Mouse (Mus musculus) cerebellum, adult 8-10 months (tissue): Measurements from ENCODE around the gene Ung.
A peak's percentile ranks its signal among the peaks of the same experiment; 100 is the strongest.

ENCODE experiments used
- DNase-seq: peaks from one replicate; pipeline ENCODE4 v3.0.0; 2022

The Ung gene

DNA sequence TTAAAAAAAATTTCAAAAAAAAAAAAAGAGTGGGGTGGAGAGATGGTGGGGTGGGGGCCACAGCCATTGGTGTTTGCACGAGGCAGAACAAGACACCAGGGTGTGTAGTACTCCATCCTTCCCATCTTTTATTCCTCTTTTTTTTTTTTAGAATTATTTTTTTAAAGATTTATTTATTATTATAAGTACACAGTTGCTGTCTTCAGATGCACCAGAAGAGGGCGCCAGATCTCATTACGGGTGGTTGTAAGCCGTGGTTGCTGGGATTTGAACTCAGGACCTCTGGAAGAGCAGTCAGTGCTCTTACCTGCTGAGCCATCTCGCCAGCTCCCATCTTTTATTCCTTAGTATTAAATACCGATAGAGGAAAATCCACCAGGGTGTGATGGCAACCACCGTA lies 43.3 kb downstream of the Ung start:
- DNase-seq, result no peak

DNA sequence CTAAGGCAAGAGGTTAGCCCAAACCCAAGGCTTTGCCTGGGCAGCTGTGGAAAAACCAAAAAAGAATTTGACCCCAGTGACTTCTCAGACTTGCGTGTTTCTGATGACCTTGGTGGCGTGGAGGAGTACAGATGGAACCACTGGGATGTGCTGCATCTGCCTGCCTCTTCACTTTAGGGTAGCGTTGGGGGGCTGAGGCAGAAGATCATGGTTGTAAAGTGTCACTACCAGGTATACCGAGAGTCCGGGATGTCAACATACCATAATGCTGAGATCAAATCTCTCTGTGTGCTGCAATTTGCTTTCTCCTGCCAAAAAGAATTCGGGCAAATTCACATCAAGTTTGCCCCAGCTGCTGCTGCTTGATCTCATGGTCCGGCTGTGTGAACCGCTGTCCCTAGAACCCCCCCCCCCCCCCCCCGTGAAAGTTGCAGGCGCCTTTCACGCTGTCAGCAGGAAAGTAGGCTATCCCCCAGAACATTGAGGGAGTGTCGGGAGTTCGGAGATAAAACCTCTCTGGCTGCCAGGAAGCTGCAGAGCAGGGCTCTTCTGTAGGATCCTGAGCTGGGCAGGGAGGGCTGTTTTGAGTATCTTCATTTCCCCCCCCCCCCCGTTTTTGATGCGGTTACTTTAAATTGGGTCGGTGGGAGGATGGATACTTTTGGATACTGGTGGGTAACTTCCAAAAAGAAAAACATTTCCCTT lies 43.8 kb downstream of the Ung start:
- no peak for DNase-seq

DNA sequence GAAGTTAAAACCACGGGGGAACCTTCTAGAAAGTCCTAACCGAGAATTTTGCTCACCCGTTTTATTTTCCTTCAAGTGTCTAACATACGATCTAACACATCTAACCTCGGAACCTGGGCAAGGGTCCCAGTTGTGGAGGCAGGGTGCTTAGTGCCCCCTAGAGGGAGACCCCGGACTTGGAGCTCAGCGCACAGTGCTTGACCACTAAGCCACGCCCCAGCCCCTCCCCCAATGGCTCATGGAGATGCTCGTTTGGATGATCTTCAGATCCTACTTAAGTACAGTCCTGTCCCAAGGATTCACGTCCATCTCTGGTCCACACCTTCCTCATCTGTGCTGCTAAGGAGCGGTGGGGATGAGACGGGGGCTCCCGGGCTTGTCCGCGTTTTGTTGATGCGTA lies 44.5 kb downstream of the Ung start:
- no peak for DNase-seq

DNA sequence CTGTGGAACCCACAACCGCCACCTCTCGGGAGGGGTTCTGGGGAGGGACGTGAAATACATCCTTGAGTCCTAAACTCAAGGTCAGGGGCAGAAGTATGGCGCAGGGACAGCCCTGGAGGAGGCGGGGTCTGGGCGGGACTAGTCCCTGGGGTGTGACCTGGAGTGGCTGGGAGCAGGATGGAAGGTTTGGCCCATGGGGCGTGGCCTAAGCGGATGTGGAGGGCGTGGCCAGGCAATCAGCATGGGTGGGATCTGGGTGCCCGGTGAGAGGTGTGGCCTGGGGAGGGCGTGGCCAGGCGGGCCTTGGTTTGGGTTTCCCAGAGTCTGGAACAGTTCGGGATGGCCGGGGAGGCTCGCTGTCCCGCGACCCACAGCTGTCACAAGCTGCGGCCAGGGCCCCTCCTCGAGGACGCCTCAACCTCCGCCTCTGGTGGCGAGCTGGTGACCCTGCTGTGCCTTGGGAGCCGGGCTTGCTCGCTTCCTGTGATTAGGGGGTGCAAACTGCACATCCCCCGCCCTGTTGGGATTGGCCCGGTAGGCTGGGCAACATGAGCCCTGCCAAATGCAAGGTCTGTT lies 45.5 kb downstream of the Ung start:
- peak; percentile 43 for DNase-seq

DNA sequence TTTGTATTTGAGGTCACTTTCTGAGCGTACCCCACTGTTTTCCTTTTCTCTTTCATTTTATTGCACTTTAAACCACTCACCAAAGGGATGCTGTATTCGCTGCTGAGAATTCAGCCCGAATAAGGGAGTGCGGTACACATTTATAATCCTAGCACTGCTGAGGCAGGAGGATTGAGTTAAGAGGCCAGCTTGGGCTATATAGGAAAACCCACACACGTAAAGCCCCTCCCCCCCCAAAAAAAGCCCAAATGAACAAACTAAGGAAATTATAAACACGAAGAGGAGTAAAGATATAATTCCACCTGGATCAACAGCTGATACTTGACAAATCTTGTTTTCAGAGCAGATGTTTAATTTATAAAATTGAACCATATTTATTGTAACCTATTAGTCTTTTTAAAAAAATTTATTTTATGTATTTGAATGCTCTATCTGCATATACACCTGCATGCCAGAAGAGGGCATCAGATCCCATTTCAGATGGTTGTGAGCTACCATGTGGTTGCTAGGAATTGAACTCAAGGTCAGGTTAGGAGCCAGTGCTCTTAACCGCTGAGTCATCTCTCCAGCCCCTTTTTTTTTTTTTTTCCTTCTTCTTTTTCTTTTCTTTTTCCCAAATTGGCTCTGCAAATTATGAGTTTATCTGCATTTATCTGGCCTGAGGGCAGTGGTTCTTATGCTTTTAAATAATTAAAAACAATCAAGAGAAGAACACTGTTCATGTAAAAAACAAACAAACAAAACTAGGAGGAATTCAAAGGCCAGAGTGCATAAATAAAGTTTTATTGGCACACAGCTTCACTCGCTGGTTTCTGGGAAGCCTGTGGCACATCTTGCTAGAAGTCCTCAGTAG lies 46.6 kb downstream of the Ung start:
- no peak for DNase-seq

DNA sequence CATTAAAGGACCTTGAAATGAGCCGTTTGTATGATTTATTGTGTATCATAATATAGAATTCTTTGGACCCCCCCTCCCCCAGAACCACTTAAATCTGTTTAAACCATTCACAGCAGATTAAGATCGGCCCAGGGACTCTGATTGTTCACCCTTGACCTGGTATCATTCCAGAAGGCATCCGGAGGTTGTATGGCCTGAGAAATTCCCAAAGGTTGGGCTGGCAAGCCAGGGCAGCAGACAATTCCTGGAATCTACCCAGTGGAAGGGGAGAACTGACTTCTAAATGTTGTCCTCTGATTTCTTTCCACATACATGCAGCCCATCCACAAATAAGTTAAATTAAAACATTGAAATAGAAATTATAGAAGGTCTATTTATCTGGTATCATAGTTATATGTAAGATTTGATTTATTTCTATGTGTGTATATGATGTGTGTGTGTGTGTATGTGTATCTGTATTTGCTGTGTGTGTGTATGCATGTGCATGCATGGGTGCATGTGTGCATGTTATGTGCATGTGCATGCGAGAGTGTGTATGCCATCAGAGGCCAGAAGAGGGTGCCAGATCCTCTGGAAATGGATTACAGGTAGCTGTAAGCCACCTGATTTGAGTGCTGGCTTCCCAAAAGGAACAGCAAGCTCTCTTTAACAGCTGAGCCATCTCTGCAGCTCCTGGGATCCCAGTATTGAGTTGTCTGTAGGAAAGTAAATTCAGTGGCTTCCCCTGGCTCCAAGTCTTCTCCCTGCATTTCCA lies 48.0 kb downstream of the Ung start:
- DNase-seq, result no peak

DNA sequence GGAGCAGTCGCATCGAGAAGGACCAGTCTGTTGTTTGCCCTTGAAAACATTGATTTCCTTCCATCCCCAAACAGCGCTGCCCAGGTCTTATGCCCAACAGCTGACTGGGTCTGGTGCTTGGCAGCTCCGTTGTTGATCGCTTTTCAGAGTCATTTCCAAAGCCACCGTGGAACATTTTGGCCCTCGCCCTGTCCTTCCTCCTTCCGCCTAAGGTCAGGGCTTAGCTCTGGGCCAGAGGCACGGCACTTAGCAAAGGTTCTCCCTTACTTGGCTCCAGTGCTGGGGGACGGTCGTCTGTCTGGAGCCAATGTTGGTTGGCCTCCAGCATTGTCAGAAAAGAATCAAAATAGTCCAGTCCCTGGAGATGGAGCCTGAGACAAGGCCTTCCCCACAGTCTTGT lies 49.4 kb downstream of the Ung start:
- no peak for DNase-seq

DNA sequence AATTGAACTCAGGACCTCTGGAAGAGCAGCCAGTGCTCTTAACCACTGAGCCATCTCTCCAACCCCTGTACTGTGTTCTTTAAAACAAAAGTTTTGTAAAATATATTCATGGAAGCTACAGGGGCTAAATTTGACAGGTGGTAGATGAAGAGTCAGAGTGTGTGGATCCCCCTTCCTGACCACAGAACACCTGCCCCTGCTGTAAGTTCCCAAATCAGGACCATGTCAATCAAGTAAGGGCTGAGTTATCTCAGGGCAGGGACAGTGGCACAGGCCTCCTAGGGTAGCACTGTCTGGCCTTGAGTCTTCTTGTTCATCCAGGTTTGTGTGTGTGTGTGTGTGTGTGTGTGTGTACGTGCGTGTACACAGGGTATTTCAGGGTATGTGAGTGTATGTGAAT lies 53.3 kb downstream of the Ung start:
- DNase-seq, result no peak

DNA sequence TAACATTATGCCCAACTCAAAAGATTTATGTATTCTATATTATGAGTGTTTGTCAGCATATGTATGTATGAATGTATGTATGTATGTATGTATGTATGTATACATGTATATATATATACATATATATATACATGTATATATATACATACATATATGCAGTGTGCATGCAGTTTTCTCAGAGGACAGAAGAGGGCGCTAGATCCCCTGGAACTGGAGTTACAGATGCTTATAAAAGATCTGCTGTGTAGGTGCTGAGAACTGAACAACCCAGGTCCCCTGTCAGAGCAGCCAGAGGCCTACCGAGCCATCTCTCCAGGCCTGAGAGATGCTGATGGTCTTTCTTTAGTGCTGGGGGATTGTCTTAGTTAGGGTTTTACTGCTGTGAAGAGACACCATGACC lies 56.9 kb downstream of the Ung start:
- DNase-seq, result no peak
